Mouse (Mus musculus) NIH3T3 (cell line): ENCODE data around the gene Adipoq.

Source experiments
- DNase-seq: peaks from one replicate; pipeline ENCODE4 v3.0.0-alpha.2; 2012; ENCODE audit warnings: low read depth

The Adipoq gene

GRCm38 (mm10) chr16:23115486-23115885 is 30.9 kb upstream of the Adipoq start:
- DNase-seq, result no peak

DNA sequence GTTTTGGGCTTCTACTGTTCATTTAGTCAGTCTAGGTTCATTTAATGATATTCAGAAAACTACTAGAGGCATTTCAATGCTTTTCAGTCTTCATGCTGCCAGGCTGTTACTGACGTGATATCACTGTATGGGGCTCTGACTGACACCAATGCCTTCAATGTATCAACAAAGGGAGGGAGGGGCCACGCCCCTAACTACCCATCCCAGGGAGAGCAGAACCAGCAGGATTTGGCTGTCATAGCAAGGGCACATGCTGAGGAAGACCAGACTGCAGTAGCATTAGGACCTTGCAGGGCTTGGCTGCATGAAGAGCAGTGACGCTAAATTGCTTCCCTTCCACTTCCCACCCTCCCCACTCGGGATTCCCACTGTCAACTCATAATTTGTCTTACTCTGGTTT is 29.2 kb upstream of the Adipoq start:
- no peak for DNase-seq

DNA sequence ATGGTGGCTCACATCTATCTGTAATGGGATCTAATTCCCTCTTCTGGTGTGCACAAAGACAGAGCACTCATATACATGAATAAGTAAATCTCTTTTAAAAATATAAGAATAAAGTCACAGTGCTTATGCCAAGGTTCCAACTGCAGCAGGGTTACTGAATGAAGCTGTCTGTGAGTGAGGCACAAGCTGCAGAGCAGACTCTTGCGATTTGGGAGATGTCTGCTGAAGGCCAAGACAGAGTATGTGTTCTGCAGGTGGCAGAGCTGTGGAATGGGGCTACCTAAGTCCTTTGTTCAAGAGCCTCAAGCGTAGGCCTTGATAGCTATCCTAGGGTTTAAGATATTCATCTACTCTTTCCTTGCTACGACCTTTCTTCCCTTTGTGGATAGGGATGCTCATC is 23.9 kb upstream of the Adipoq start:
- DNase-seq, result no peak

- no peak for DNase-seq
These were observed 23.2 kb upstream of the Adipoq start for GRCm38 (mm10) chr16:23123104-23123503.

GRCm38 (mm10) chr16:23124398-23124797 is 21.9 kb upstream of the Adipoq start:
- no peak for DNase-seq

DNA sequence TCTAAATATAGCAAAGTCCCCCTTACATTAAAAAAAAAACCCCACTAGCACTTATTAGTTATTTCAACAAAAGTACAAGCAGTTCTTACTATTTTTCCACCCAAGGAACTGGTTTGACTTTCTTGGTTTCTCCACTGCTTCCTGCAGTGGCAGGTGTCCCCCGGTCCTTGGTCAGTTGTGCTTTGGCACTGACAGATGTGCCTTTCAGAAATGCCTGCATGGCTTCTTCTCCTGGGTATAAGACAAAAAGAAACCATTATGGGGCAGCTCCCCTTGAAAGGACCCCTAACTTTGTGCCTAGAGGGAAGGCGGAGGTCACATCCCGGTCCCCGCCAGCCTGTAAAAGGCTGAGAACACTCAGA is 19.0 kb upstream of the Adipoq start:
- no peak for DNase-seq

GRCm38 (mm10) chr16:23127673-23128375 is 18.5 kb upstream of the Adipoq start, which contains the start of gene Rfc4:
Gene Rfc4, minus strand, starts transcription at chr16:23127737.
- DNase-seq, result peak; percentile 94

- no peak for DNase-seq
These were observed 16.0 kb upstream of the Adipoq start for GRCm38 (mm10) chr16:23130303-23130702.

GRCm38 (mm10) chr16:23132336-23132735 is 14.0 kb upstream of the Adipoq start:
- DNase-seq, result peak; percentile 58

DNA sequence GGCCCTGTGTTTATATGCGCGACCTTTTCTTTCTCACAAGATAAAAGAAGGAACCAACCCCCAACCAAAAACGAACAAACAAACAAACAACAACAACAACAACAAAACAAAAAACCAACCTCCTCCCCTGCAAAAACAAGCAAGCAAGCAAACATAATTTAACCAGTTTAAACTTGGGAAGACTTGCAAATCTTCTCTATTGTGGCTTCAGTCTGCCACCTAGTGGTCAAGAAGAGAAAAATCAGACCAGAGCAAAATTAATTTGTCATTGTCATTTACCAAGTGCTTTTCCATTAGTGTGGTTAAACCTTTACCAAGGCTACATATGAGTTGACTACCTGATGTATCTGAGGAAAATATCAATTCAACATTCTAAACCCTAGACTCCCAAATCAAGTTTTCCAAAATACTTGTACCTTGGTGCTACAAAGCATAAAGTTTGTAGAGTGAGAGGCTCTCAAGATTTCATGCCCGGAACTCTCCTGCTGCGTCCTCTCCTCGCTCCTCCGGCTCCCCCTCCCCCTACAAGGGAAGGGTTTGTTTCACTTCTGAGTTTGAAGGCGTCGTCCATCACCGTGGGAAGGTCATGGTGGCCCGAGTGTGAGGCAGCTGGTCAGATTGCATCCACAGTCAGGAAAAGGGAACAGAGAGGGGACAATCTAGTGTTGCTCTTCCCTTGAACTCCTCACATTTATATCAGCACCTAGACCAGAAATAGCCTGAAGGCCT is 10.8 kb upstream of the Adipoq start:
- DNase-seq, result peak; percentile 77

GRCm38 (mm10) chr16:23136406-23136970 is 9.8 kb upstream of the Adipoq start:
- peak; percentile 61 for DNase-seq

DNA sequence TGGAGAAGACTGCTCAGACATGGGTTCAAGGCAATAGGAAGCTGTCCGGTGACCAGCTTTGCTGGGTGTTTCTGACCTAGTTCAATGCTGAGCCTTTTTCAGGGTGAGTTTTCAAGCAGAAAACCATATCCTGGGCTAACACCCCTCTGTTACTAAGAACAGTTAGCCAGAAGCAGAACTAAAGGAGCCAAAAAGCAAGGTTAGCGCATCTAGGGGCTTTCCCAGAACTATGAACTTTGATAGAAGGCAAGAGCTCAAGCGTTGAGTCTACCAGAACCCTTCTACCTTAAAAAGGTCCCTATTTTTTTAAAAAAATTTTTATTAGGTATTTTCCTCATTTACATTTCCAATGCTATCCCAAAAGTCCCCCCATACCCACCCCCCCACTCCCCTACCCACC is 5.4 kb upstream of the Adipoq start:
- no peak for DNase-seq

GRCm38 (mm10) chr16:23144326-23144725 is 2.0 kb upstream of the Adipoq start:
- DNase-seq, result no peak

GRCm38 (mm10) chr16:23145211-23145610 is 1.1 kb upstream of the Adipoq start:
- no peak for DNase-seq

DNA sequence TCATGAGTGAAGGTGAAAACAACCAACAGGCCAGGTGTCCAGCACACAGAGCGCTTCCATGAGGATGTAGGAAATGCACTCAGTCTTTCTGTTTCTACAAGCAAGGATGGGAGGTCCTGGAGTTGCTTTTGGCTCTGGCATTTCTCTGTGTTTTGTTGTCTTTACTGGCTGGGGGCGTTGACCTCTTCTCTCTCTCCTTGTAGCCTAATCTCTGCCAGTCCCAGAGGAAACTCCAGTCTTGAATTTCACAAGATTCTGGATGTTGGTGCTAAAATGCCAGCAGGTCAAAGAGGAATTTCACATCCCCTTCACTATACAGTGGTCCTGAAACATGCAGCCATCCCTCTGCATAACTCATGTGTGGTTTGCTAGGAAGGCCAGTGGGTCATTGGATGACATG is 2.6 kb downstream of the Adipoq start:
- no peak for DNase-seq

DNA sequence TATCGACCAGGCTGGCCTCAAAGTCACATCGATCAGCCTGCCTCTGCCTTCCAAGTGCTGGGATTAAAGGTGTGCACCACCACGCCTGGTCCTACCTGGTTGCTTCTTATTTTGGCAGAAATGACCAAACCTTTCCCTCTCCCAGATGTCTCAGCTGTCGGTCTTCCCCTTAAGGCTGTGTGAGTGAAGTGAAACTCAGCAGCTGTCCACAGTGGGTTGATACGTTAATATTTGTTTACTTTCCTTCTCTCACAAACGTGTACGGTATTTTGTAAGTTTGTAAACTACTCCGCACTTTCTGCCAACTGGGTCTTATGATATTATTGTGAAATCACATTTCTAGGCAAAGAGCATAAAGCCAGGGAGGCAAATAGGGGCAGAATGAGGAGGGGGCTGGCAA is 3.1 kb downstream of the Adipoq start:
- no peak for DNase-seq

GRCm38 (mm10) chr16:23151423-23151822 is 5.1 kb downstream of the Adipoq start:
- peak; percentile 72 for DNase-seq

DNA sequence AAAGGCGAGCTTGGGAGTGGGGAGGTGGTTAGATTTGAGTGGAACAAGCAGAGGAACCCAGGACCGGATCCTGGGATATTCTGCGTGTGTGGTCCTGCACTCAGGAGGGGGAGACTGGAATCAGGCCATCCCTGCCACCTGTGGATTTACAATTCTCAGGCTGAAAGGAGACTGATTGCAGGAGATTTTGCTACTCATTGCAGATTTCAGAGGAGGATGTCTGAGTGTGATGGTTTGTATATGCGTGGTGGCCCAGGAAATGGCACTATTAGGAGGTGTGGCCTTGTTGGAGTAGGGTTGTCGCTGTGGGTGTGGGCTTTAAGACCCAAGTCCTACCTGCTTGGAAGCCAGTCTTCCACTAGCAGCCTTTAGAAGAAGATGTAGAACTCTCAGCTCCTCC is 7.9 kb downstream of the Adipoq start:
- no peak for DNase-seq

DNA sequence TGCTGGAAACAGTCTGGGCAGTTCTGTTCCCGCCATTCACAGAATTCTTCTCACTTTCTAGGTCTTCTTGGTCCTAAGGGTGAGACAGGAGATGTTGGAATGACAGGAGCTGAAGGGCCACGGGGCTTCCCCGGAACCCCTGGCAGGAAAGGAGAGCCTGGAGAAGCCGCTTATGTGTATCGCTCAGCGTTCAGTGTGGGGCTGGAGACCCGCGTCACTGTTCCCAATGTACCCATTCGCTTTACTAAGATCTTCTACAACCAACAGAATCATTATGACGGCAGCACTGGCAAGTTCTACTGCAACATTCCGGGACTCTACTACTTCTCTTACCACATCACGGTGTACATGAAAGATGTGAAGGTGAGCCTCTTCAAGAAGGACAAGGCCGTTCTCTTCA is 10.7 kb downstream of the Adipoq start:
- DNase-seq, result no peak

GRCm38 (mm10) chr16:23158292-23158691 is 12.0 kb downstream of the Adipoq start:
- DNase-seq, result no peak

DNA sequence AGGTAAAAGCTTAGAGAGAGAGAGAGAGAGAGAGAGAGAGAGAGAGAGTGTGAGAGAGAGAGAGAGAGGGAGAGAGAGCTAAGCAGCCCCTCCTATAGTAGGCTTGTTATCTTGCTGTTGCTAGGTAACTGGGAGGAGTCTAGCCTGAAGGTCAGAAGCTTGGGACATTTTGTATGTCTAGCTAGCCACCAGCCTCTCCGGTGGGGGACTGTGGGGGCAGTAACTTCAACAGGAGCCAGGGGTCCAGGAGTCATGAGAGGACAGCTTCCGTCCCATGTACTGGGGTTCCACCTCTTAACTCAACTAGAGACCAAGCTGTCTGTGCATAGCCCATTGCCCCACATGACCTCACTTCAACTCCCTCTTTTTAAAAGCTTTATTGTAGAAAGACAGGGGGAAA is 12.6 kb downstream of the Adipoq start:
- no peak for DNase-seq

DNA sequence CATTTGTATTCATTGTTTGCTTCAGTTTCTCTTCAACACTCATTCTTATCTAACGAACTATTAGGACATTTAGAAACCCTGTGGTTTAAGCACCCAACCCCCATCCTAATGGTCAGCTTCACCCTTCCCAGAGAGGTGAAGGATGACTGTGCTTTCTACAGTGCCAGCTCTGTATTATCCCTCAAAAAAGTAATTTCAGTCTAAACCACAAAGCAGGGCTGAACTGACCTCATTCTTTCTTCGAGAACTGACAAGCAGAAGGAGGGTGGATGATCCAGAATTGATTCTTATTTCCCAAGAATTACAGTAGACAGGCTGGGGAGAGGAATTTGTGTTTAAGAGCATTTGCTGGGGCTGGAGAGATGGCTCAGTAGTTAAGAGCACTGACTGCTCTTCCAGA is 13.4 kb downstream of the Adipoq start:
- DNase-seq, result peak; percentile 84

DNA sequence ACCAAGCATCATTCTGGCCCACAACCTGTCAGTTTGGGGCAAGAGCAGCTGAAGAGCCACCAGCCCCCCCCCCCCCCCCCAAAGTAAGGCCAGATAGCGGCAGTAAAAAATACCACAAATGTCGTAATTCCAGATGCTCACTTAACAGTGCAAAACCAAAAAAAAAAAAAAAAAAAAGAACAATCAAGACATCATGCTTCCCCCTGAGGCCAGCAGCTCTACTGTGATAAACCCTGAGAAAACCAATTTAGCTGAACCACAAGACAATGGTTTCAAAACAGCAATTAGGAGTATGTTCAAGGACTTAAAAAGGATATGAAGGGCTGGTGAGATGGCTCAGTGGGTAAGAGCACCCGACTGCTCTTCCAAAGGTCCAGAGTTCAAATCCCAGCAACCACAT is 15.8 kb downstream of the Adipoq start:
- DNase-seq, result peak; percentile 18
